Mouse (Mus musculus) brain, embryonic 14.5 days (tissue): Measurements from ENCODE around the gene Tmem107.

Source experiments
- CTCF ChIP-seq: fragments of 200-500 bp; IDR thresholded peaks from 2 replicates; pipeline ENCODE4 v1.5.1; 2012; ENCODE audit warnings: inconsistent platforms, mild to moderate bottlenecking, moderate library complexity, borderline replicate concordance; ENCODE audit not compliant: insufficient read depth, insufficient read length; ENCODE audit errors: extremely low read depth
- POLR2A ChIP-seq: fragments of 200-500 bp; IDR thresholded peaks from 2 replicates; pipeline ENCODE4 v1.6.1; 2012; ENCODE audit warnings: mild to moderate bottlenecking, inconsistent platforms, borderline replicate concordance; ENCODE audit not compliant: poor library complexity, insufficient read depth, insufficient read length, severe bottlenecking; ENCODE audit errors: extremely low read depth

DNA sequence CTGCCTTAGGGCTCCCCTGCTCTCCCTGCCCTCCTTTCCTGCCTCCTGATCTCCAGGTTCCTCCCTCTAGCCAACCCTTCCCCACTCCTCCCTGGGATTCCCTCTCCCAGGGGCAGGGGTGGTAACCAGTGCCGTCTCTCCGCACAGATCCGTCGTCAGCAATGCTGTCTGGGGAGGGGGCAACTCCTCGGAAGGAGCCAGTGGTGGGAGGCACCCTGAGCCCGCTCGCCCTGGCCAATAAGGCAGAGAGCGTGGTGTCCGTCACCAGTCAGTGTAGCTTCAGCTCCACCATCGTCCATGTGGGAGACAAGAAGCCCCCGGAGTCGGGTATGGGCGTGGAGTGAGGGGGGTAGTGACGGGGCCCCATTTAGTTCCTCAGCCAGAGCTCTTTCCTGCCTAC, 33.9 kb downstream of the Tmem107 start:
- TF ChIP-seq POLR2A = no peak
- no peak for TF ChIP-seq CTCF
